Mouse (Mus musculus) liver, embryonic 14.5 days (tissue): ENCODE data around the gene Tnfsf18.

ENCODE experiments used
- CTCF ChIP-seq: IDR thresholded peaks from 2 replicates; pipeline ENCODE4 v1.5.1; 2016; ENCODE audit warnings: antibody characterized with exemption, low read depth, control low read depth
- EP300 ChIP-seq: IDR thresholded peaks from 2 replicates; pipeline ENCODE4 v1.6.1; 2016; ENCODE audit warnings: antibody characterized with exemption, low read depth

DNA sequence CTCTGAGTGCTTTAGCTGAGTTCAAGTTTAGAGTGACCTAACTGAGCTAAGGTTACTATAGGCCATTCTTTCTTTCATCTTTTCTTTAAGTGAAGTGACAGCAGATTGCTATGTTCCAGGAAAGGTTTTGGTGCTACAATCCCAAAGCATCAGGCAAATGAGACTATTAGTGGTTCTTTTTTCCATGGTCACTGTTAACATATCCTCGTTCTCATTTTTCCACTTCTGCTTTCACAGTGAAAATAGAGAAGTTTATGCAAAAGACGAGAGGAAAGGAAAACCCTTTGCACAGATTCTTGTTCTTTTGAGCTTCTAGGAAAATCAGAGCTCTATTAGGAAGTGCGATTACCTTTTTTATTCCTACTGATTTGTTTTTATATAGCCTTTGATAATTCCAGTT is 22.9 kb downstream of the Tnfsf18 start:
- TF ChIP-seq CTCF (no peak), EP300 (no peak)
